Mouse (Mus musculus) ES-E14 (cell line): ENCODE measurements around the gene Fam240b.

Experiments
- CHD2 ChIP-seq: IDR thresholded peaks from 2 replicates; pipeline ENCODE4 v1.6.1; 2014; ENCODE audit warnings: mild to moderate bottlenecking, low read depth, low read length, inconsistent platforms
- HCFC1 ChIP-seq: IDR thresholded peaks from 2 replicates; pipeline ENCODE4 v1.6.1; 2012; ENCODE audit warnings: low read length, inconsistent platforms, borderline replicate concordance; ENCODE audit not compliant: insufficient read depth
- MAFK ChIP-seq: IDR thresholded peaks from 2 replicates; pipeline ENCODE4 v1.6.1; 2014; ENCODE audit warnings: mild to moderate bottlenecking, low read depth, low read length, inconsistent platforms; ENCODE audit not compliant: insufficient read depth
- ZC3H11A ChIP-seq: IDR thresholded peaks from 2 replicates; pipeline ENCODE4 v1.6.1; 2012; ENCODE audit warnings: low read depth, mild to moderate bottlenecking, inconsistent platforms, low read length, borderline replicate concordance
- ZNF384 ChIP-seq: IDR thresholded peaks from 2 replicates; pipeline ENCODE4 v1.6.1; 2012; ENCODE audit warnings: low read depth, low read length, inconsistent platforms

DNA sequence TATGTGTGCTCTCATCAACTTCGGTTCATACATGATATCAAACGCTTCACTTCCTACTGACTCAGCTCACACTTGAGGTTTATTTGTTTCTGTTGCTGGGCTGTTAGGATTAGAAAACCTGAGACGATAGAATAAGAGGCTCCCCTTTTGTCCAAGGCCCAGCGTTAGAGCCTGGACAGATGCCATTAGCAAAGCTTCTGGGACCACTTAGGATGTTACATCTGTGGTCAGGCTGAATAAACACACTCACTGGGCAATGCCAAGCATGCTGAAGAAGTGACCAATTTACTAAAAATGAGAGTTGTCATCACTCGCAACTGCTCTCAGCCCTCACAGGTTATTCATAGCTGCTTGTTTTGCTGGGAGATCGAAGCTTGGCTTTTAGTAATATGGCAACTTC is 7.7 kb downstream of the Fam240b start:
- TF ChIP-seq ZNF384, result no peak
- TF ChIP-seq HCFC1, result no peak
- TF ChIP-seq MAFK, result no peak
- TF ChIP-seq ZC3H11A, result no peak
- no peak for TF ChIP-seq CHD2
